Mouse (Mus musculus): ENCODE measurements around the gene Ggt6. TPM values are rescaled to one million over a fixed set of nuclear protein-coding genes. Genes with fewer than 3 reads are reported as not detected.

The Ggt6 gene
- total and polyA plus RNA-seq, 3 experiments: 0.13 to 0.19 TPM; not detected in 1

DNA sequence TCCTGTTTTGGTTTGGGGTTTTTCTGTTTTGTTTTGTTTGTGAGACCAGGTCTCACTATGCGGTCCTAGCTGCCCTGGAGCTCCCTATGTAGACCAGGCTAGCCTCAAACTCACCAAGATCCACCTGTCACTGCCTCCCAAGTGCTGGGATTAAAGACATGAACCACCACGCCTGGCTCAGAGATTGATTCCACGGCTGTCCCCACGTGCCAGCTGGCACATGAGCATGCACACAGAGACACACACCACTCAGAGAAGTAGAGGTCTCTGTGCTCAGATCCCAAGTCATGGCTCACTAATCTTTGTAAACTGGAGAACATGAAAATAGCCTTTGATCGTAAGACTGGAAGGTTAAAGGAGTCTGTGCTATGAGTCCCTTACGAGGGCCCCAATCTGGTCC, 16.3 kb upstream of the Ggt6 start:
- in situ Hi-C loops (cut with MboI; ENCODE audit: low pct_ligation_motif_present, low pct_unique_long_range_greater_than_20kb, low sequenced_read_pairs): no loop called here
- no peak for DNase-seq (ENCODE audit: extremely low read depth)
- TF ChIP-seq ZNF384 (IDR thresholded peaks at IDR 0.05; ENCODE audit: low read depth, low read length): no peak
- TF ChIP-seq SMC3 (IDR thresholded peaks at IDR 0.05; ENCODE audit: low read depth, low read length): no peak
- TF ChIP-seq BHLHE40 (IDR thresholded peaks at IDR 0.05; ENCODE audit: low read depth, low read length): no peak
- TF ChIP-seq ELF1 (IDR thresholded peaks at IDR 0.05; ENCODE audit: low read depth, low read length): no peak
- TF ChIP-seq MAZ (IDR thresholded peaks at IDR 0.05; ENCODE audit: low read depth, low read length): no peak
- no peak for TF ChIP-seq POLR2AphosphoS2 (IDR thresholded peaks at IDR 0.05; ENCODE audit: low read depth, low read length)
- no peak for TF ChIP-seq USF2 (conservative IDR thresholded peaks at IDR 0.05; ENCODE audit: low read depth, low read length)
- no peak for TF ChIP-seq NELFE (IDR thresholded peaks at IDR 0.05; ENCODE audit: low read depth, low read length)
- TF ChIP-seq MAFK (IDR thresholded peaks at IDR 0.05; ENCODE audit: insufficient replicate concordance, low read length): no peak
- TF ChIP-seq TBP (conservative IDR thresholded peaks at IDR 0.05; ENCODE audit: low read depth, low read length): no peak
- H3K9me3 ChIP-seq (replicated peaks; ENCODE audit: low read length): no peaks in the 10 kb centered on the region
- H3K79me2 ChIP-seq (replicated peaks; ENCODE audit: control insufficient read depth, extremely low read depth, insufficient read depth, poor library complexity, severe bottlenecking): no peaks in the 10 kb centered on the region
- dilution Hi-C loops (cut with MboI; ENCODE audit: extremely low pct_ligation_motif_present, extremely low pct_unique_long_range_greater_than_20kb, low sequenced_read_pairs): no loop called here
- no peak overlapping the region for H3K9ac ChIP-seq (ENCODE audit: insufficient read depth, low read depth)
- no peak overlapping the region for H3K4me2 ChIP-seq (ENCODE audit: insufficient read depth, low read depth, poor library complexity, severe bottlenecking)
- H3K4me3 ChIP-seq (replicated peaks in 1 of 3; ENCODE audit: low read depth in 2 of 3, low read length in 2 of 3, poor library complexity in 1 of 3): no peak overlapping the region
- H3K4me1 ChIP-seq (ENCODE audit: control insufficient read depth in 1 of 2, insufficient read depth in 2 of 2): peaks cover 0 to 13% of the 10 kb centered on the region in 2 experiments; a peak in 2 of 4 replicates
- peaks cover 24% of the 10 kb centered on the region for H3K27me3 ChIP-seq (replicated peaks)
- no peak overlapping the region for H3K27ac ChIP-seq (ENCODE audit: insufficient read depth, low read depth)
- no peaks in the 10 kb centered on the region for H3K36me3 ChIP-seq (replicated peaks in 1 of 2; ENCODE audit: control insufficient read depth in 1 of 2, insufficient read depth in 1 of 2, low read length in 1 of 2)

DNA sequence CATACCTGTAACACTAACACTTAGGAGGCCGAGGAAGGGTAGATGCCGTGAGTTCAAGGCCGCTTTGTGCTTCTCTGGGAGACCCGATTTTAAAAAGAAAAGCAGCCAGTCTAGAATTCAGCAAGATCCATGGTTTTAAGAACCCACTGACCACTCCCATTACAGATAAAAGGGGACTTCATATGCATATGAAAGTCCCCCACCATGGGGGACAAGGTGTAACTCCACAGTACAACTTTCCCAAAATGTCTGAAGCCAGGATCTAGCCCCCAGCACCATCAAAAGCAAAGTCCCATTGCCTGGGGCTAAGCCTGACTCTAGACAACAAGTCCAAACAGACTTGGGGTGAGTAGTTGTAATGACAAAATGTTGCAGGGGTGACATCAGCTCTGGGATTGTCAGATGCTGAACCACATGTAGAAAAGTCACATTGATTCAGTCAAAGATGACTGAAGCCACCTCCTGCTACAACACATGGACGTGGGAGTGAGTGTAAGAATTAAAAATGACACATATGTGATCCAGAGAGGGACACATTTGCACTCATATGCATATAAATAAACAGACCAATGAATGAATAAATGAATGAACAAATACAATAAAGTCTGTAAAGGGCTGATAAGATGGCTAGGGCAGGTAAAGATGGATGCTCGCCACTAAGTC, 14.7 kb upstream of the Ggt6 start:
- DNase-seq (ENCODE audit: extremely low read depth): no peak
- Histone ChIP-seq H3K9me3 (replicated peaks; ENCODE audit: low read length) (peaks cover 5% of the 10 kb centered on the region), H3K36me3 (replicated peaks in 1 of 2; ENCODE audit: control insufficient read depth in 1 of 2, insufficient read depth in 1 of 2, low read length in 1 of 2) (no peaks in the 10 kb centered on the region), H3K4me1 (ENCODE audit: control insufficient read depth in 1 of 2, insufficient read depth in 2 of 2) (peaks cover 0 to 13% of the 10 kb centered on the region in 2 experiments; a peak in 2 of 4 replicates), H3K4me2 (ENCODE audit: insufficient read depth, low read depth, poor library complexity, severe bottlenecking) (no peak overlapping the region), H3K4me3 (replicated peaks in 1 of 3; ENCODE audit: low read depth in 2 of 3, low read length in 2 of 3, poor library complexity in 1 of 3) (no peak overlapping the region), H3K27me3 (replicated peaks) (peaks cover 19% of the 10 kb centered on the region), H3K27ac (ENCODE audit: insufficient read depth, low read depth) (no peak overlapping the region), H3K79me2 (replicated peaks; ENCODE audit: control insufficient read depth, extremely low read depth, insufficient read depth, poor library complexity, severe bottlenecking) (no peaks in the 10 kb centered on the region), H3K9ac (ENCODE audit: insufficient read depth, low read depth) (no peak overlapping the region)
- TF ChIP-seq POLR2AphosphoS2 (IDR thresholded peaks at IDR 0.05; ENCODE audit: low read depth, low read length) (no peak), CTCF (conservative IDR thresholded peaks at IDR 0.05 in 1 of 2, IDR thresholded peaks at IDR 0.05 in 1 of 2; ENCODE audit: low read depth in 2 of 2, low read length in 2 of 2) (no peak), CHD2 (IDR thresholded peaks at IDR 0.05; ENCODE audit: low read length) (no peak), EP300 (IDR thresholded peaks at IDR 0.05; ENCODE audit: low read length) (no peak)
- in situ Hi-C loops (cut with MboI; ENCODE audit: low pct_ligation_motif_present, low pct_unique_long_range_greater_than_20kb, low sequenced_read_pairs) (loop anchor here (5.0 kb wide), 1 partner anchor 78 kb away; no protein-coding TSS in a partner anchor), dilution Hi-C loops (cut with MboI; ENCODE audit: extremely low pct_ligation_motif_present, extremely low pct_unique_long_range_greater_than_20kb, low sequenced_read_pairs) (no loop called here)
